Mouse (Mus musculus) hindbrain, embryonic 15.5 days (tissue): ENCODE measurements around the gene Ccdc85b. TPM values are rescaled to one million over a fixed set of nuclear protein-coding genes. Genes with fewer than 3 reads are reported as not detected.

Experiments
- ATAC-seq: fragments of 200-750 bp; cut with Nextera tagmentation; 2 replicates; pipeline ENCODE4 v1.8.0; 2017; ENCODE audit warnings: low read depth, moderate number of reproducible peaks, moderate TSS enrichment; ENCODE audit not compliant: low FRiP score
- H3K27ac ChIP-seq: fragments of 300-500 bp; sonication (generic); replicated peaks from 2 replicates; pipeline ENCODE4 v1.5.1; 2015; ENCODE audit warnings: mild to moderate bottlenecking, inconsistent platforms
- H3K27me3 ChIP-seq: fragments of 300-500 bp; sonication (generic); 2 replicates; pipeline ENCODE4 v1.6.1; 2015; ENCODE audit warnings: control low read depth, inconsistent platforms
- H3K36me3 ChIP-seq: fragments of 300-500 bp; sonication (generic); 2 replicates; pipeline ENCODE4 v1.6.1; 2015; ENCODE audit warnings: control low read depth, inconsistent platforms
- H3K4me1 ChIP-seq: fragments of 300-500 bp; sonication (generic); replicated peaks from 2 replicates; pipeline ENCODE4 v1.6.1; 2015; ENCODE audit warnings: control low read depth, inconsistent platforms
- H3K4me2 ChIP-seq: fragments of 300-500 bp; sonication (generic); 2 replicates; pipeline ENCODE4 v1.6.1; 2015; ENCODE audit warnings: moderate library complexity, mild to moderate bottlenecking, inconsistent platforms
- H3K4me3 ChIP-seq: fragments of 300-500 bp; sonication (generic); 2 replicates; pipeline ENCODE4 v1.5.1; 2015; ENCODE audit warnings: mild to moderate bottlenecking, inconsistent platforms
- H3K9ac ChIP-seq: fragments of 300-500 bp; sonication (generic); 2 replicates; pipeline ENCODE4 v1.6.1; 2015; ENCODE audit warnings: inconsistent platforms
- H3K9me3 ChIP-seq: fragments of 300-500 bp; sonication (generic); 2 replicates; pipeline ENCODE4 v1.6.1; 2016; ENCODE audit warnings: control low read depth, inconsistent platforms
- WGBS: fragments of 180-500 bp; shearing (Covaris S2); methylation state at CpG from one replicate; pipeline ENCODE4 v1.1.7; 2015; 5-methylcytosine and 5-hydroxymethylcytosine counted together
- polyA plus RNA-seq: library from polyadenylated mRNA; unstranded; fragments of >200 nt; fragmentation: Nextera tagmentation; extraction: Ambion mirVana; gene quantifications from 2 replicates; pipeline ENCODE4 v1.2.1, GENCODE M21; 2015

The Ccdc85b gene
- polyA plus RNA-seq, 1 experiment from 2014 or later = 14.0 TPM

GRCm38 (mm10) chr19:5447515-5448353 lies 10.0 kb downstream of the Ccdc85b start, which contains the start of gene Fosl1:
Fosl1 (plus strand) TSS chr19:5447547.
- H3K9me3 ChIP-seq = no peaks in the 10 kb centered on the region
- no peaks in the 10 kb centered on the region for H3K36me3 ChIP-seq
- peak within 1 kb of the TSS; percentile 95 for H3K4me2 ChIP-seq
- H3K4me3 ChIP-seq = peak within 1 kb of the TSS; percentile 63
- H3K27ac ChIP-seq = no peak within 1 kb of the TSS
- ATAC-seq = peak; percentile 78; the same call in 1 of the 2 replicates
- H3K27me3 ChIP-seq = peaks cover 66% of the 10 kb centered on the region
- peaks cover 20% of the 10 kb centered on the region for H3K4me1 ChIP-seq
- WGBS = under 1% methylated on average over 70 of the region's 70 CpGs
- peak within 1 kb of the TSS; percentile 42 for H3K9ac ChIP-seq

GRCm38 (mm10) chr19:5445747-5446146 lies 11.9 kb downstream of the Ccdc85b start:
- no peak for ATAC-seq
- Histone ChIP-seq H3K9me3 (no peaks in the 10 kb centered on the region), H3K27ac (no peak overlapping the region), H3K27me3 (peaks cover 59% of the 10 kb centered on the region), H3K9ac (no peak overlapping the region), H3K36me3 (no peaks in the 10 kb centered on the region), H3K4me3 (no peak overlapping the region), H3K4me1 (peaks cover 20% of the 10 kb centered on the region), H3K4me2 (no peak overlapping the region)
- whole genome bisulfite sequencing = 88% methylated on average over 5 of the region's 5 CpGs

GRCm38 (mm10) chr19:5444954-5445353 lies 12.7 kb downstream of the Ccdc85b start:
- Histone ChIP-seq H3K9ac (no peak overlapping the region), H3K9me3 (no peaks in the 10 kb centered on the region), H3K27ac (no peak overlapping the region), H3K4me3 (no peak overlapping the region), H3K36me3 (no peaks in the 10 kb centered on the region), H3K4me2 (no peak overlapping the region), H3K4me1 (peaks cover 20% of the 10 kb centered on the region), H3K27me3 (peaks cover 51% of the 10 kb centered on the region)
- no peak for ATAC-seq
- 22% methylated on average over 7 of the region's 7 CpGs for WGBS

GRCm38 (mm10) chr19:5444371-5444908 lies 13.3 kb downstream of the Ccdc85b start:
- Histone ChIP-seq H3K4me2 (no peak overlapping the region), H3K27ac (no peak overlapping the region), H3K9ac (no peak overlapping the region), H3K4me3 (no peak overlapping the region), H3K27me3 (peaks cover 46% of the 10 kb centered on the region), H3K9me3 (no peaks in the 10 kb centered on the region), H3K36me3 (no peaks in the 10 kb centered on the region), H3K4me1 (peaks cover 20% of the 10 kb centered on the region)
- WGBS = 69% methylated on average over 9 of the region's 9 CpGs
- ATAC-seq = no peak

GRCm38 (mm10) chr19:5433951-5434350 lies 23.7 kb downstream of the Ccdc85b start:
- H3K27me3 ChIP-seq = 0 out of 2 replicates have a peak, but pooled peaks cover 5% of the 10 kb centered on the region
- H3K4me1 ChIP-seq = peaks cover 22% of the 10 kb centered on the region
- peak overlapping the region; percentile 62; the same call in 1 of the 2 replicates for H3K27ac ChIP-seq
- H3K4me3 ChIP-seq = no peak overlapping the region
- no peak for ATAC-seq
- H3K9me3 ChIP-seq = no peaks in the 10 kb centered on the region
- 71% methylated on average over 7 of the region's 7 CpGs for WGBS
- H3K9ac ChIP-seq = no peak overlapping the region
- H3K36me3 ChIP-seq = no peaks in the 10 kb centered on the region
- H3K4me2 ChIP-seq = peak overlapping the region; percentile 54

GRCm38 (mm10) chr19:5432992-5433852 lies 24.5 kb downstream of the Ccdc85b start:
- peaks cover 22% of the 10 kb centered on the region for H3K4me1 ChIP-seq
- peak overlapping the region; percentile 62; the same call in 1 of the 2 replicates for H3K27ac ChIP-seq
- peak overlapping the region; percentile 54 for H3K4me2 ChIP-seq
- peak; percentile 58; the same call in 1 of the 2 replicates for ATAC-seq
- no peaks in the 10 kb centered on the region for H3K9me3 ChIP-seq
- WGBS = 13% methylated on average over 16 of the region's 16 CpGs
- 0 out of 2 replicates have a peak, but pooled peaks cover 5% of the 10 kb centered on the region for H3K27me3 ChIP-seq
- H3K36me3 ChIP-seq = no peaks in the 10 kb centered on the region
- H3K4me3 ChIP-seq = 0 out of 2 replicates have a peak overlapping the region, but pooled peaks have one; percentile 6
- H3K9ac ChIP-seq = no peak overlapping the region

GRCm38 (mm10) chr19:5431911-5432464 lies 25.7 kb downstream of the Ccdc85b start:
- no peak overlapping the region for H3K4me2 ChIP-seq
- H3K27me3 ChIP-seq = 0 out of 2 replicates have a peak, but pooled peaks cover 2% of the 10 kb centered on the region
- H3K27ac ChIP-seq = no peak overlapping the region
- peaks cover 29% of the 10 kb centered on the region for H3K4me1 ChIP-seq
- ATAC-seq = no peak
- H3K9ac ChIP-seq = no peak overlapping the region
- H3K9me3 ChIP-seq = no peaks in the 10 kb centered on the region
- H3K4me3 ChIP-seq = no peak overlapping the region
- WGBS = 81% methylated on average over 4 of the region's 4 CpGs
- H3K36me3 ChIP-seq = peaks cover 3% of the 10 kb centered on the region

GRCm38 (mm10) chr19:5430408-5430807 lies 27.3 kb downstream of the Ccdc85b start:
- 43% methylated on average over 1 of the region's 1 CpGs for WGBS
- Histone ChIP-seq H3K4me3 (no peak overlapping the region), H3K4me2 (no peak overlapping the region), H3K9ac (no peak overlapping the region), H3K4me1 (peaks cover 43% of the 10 kb centered on the region), H3K36me3 (peaks cover 12% of the 10 kb centered on the region), H3K27ac (no peak overlapping the region), H3K9me3 (no peaks in the 10 kb centered on the region), H3K27me3 (no peaks in the 10 kb centered on the region)
- ATAC-seq = no peak

- no peak for ATAC-seq
- H3K36me3 ChIP-seq = peaks cover 12% of the 10 kb centered on the region
- H3K4me1 ChIP-seq = peaks cover 43% of the 10 kb centered on the region
Observed at GRCm38 (mm10) chr19:5429806-5430205, 27.9 kb downstream of the Ccdc85b start.

GRCm38 (mm10) chr19:5429219-5429618 lies 28.5 kb downstream of the Ccdc85b start:
- 85% methylated on average over 4 of the region's 4 CpGs for WGBS
- no peak overlapping the region for H3K9ac ChIP-seq
- ATAC-seq = no peak
- no peak overlapping the region for H3K4me3 ChIP-seq
- no peaks in the 10 kb centered on the region for H3K9me3 ChIP-seq
- peaks cover 43% of the 10 kb centered on the region for H3K4me1 ChIP-seq
- H3K36me3 ChIP-seq = peaks cover 12% of the 10 kb centered on the region
- no peak overlapping the region for H3K4me2 ChIP-seq
- H3K27ac ChIP-seq = no peak overlapping the region
- H3K27me3 ChIP-seq = no peaks in the 10 kb centered on the region

More at GRCm38 (mm10) chr19:5429806-5430205, 27.9 kb downstream of the Ccdc85b start:
- Histone ChIP-seq H3K27ac (0 out of 2 replicates have a peak overlapping the region, but pooled peaks have one; percentile 6), H3K4me2 (no peak overlapping the region), H3K27me3 (no peaks in the 10 kb centered on the region), H3K4me3 (no peak overlapping the region), H3K9me3 (no peaks in the 10 kb centered on the region), H3K9ac (no peak overlapping the region)
- WGBS = 68% methylated on average over 8 of the region's 8 CpGs

GRCm38 (mm10) chr19:5428083-5428482 lies 29.6 kb downstream of the Ccdc85b start:
- WGBS = 89% methylated on average over 2 of the region's 2 CpGs
- Histone ChIP-seq H3K27ac (no peak overlapping the region), H3K4me2 (no peak overlapping the region), H3K4me1 (peaks cover 44% of the 10 kb centered on the region), H3K4me3 (no peak overlapping the region), H3K36me3 (peaks cover 12% of the 10 kb centered on the region), H3K27me3 (no peaks in the 10 kb centered on the region), H3K9me3 (no peaks in the 10 kb centered on the region), H3K9ac (no peak overlapping the region)
- ATAC-seq = no peak
